Mouse (Mus musculus): Measurements from ENCODE around the gene Sys1.

GRCm38 (mm10) chr2:164456864-164457300 is at the start of gene Sys1:
- TF ChIP-seq POLR2A (IDR thresholded peaks at IDR 0.05; ENCODE audit: low read depth, low read length) = no peak
- TF ChIP-seq CTCF (IDR thresholded peaks at IDR 0.05; ENCODE audit: extremely low read depth, insufficient read depth, insufficient read length, insufficient replicate concordance) = no peak

Measured in spleen, adult 2 months (tissue).